Mouse (Mus musculus): ENCODE measurements around the gene Pld6.
"Not testable (repeated sequence)": the region's sequence is repeated elsewhere in the genome, so short reads cannot be mapped to it uniquely, and the experiment has no call there.

Pld6 gene

GRCm38 (mm10) chr11:59746614-59747013, 40.8 kb downstream of the Pld6 start:
- DNase-seq (ENCODE audit: low read depth, low spot score), result no peak

DNA sequence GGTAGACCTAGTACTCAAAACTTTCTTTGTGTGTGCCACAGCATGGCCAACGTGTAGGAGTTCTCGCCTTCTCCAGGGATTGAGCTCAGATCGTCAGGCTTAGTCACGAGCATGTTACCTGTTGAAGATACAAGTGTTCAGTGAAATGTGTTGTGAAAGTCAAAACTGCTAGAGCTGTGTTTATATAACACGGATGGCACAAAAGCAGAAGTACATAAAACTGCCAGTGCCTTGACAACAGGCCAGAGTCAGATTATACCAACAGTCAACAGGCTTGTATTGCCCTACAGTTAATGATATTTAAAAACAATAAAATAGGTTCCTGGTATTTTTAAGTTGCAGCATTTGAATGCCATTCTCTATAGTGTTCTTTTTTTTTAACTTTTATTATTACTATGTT, 41.6 kb downstream of the Pld6 start:
- no peak for DNase-seq (ENCODE audit: low read depth, low spot score)

DNA sequence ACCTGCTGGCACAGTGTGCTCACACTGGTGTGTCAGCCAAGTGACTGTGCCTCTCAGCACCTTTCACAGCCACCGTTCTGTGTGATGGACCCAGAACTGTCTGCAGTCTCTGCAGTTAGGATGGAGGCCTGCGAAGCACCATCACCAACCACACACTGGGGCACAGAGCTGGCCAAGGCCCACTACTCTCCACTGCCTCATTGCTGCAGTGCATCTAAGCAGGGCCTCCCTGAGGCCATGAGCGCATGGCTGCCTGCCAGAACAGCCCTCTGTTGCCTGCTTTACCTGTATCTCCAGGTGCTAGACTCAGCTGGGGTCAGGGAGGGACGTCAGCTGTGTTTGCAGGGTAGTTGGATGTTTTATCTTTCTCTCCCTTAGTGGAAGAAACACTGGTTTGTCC, 43.1 kb downstream of the Pld6 start:
- DNase-seq (ENCODE audit: low read depth, low spot score), result no peak

GRCm38 (mm10) chr11:59743712-59744111, 43.7 kb downstream of the Pld6 start:
- DNase-seq (ENCODE audit: low read depth, low spot score), result no peak

- no peak for DNase-seq (ENCODE audit: low read depth, low spot score)
Measured at GRCm38 (mm10) chr11:59743307-59743706, 44.1 kb downstream of the Pld6 start.

DNA sequence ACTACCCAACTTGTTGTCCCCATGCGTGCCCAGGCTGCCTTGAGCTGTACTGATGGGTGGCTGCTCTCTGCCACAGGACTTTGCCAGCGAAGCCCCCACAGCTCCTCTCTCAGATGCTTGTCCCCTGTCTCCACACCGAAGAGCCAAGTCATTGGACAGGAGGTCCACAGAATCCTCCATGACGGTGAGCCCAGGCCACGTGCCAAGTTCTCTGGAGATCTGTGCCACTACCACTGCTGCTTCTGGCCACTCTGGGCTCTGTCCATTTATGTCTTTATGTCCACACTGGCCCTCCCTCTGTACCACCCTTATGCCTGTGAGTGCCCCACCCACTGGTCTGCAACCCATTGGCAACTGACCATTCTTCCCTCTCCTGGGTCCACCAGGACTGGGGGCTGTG, 45.5 kb downstream of the Pld6 start:
- DNase-seq (ENCODE audit: low read depth, low spot score), result no peak

- DNase-seq (ENCODE audit: low read depth, low spot score), result no peak
Measured at GRCm38 (mm10) chr11:59739996-59740395, 47.4 kb downstream of the Pld6 start.

DNA sequence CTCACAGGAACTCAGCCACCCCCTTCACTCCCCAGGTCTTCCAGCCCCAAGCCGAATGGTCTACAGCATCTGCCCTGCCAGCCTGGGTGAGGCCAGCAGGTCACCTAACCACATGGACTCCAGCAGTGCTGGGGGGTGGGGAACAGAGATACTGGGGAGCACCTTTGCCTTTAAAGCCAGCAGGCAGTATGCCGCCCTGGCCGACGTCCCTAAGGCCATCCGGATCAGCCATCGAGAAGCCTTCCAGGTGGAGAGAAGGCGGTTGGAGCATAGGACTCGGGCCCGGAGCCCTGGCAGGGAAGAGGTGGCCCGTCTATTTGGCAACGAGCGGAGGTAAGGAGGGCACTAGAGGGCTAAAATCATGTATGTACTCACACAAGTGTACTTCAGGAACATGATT, 50.2 kb downstream of the Pld6 start:
- no peak for DNase-seq (ENCODE audit: low read depth, low spot score)

DNA sequence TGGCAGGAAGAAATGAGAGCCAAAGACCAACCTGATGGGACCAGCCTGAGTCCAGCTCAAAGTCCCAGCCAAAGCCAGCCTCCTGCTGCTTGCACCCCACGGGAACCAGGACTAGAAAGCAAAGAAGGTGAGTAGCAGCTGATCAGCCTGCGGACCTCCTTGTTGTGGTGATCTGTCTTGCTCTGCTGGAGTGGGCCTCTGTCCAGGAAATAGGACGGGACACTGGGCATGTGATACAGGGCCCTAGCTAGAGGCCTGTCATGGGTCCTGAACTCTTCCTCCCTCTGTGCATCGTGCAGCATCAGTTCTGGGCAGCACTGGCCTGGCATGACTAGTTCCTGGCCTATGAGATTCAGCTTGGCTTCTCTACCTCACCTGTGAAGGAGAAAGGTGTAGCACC, 51.5 kb downstream of the Pld6 start:
- DNase-seq (ENCODE audit: low read depth, low spot score), result not testable (repeated sequence)

DNA sequence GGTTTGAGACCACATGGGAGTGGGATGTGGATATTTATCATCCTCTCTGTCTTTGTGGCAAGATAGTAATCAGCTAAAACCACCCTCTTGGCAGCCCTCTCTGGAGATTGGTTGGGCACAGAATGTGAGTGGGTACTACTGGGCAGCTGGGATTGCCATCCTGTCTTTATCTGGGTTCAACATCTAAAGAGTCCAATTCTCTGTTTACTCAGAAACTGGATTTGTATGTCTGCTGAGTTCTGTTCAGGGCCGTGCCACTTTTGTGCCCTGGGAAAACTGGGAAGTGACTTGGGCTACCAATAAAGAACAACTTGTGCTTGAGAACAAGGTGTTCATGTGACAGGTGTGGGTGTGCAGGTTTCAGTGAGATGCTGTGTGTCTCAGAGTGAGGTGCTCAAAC, 53.1 kb downstream of the Pld6 start:
- no peak for DNase-seq (ENCODE audit: low read depth, low spot score)
